Mouse (Mus musculus): ENCODE results near the gene Thra. TPM values are rescaled to one million over a fixed set of nuclear protein-coding genes. Genes with fewer than 3 reads are reported as not detected.

The Thra gene
- polyA plus RNA-seq, 1 experiment from 2014 or later = 17.7 TPM

DNA sequence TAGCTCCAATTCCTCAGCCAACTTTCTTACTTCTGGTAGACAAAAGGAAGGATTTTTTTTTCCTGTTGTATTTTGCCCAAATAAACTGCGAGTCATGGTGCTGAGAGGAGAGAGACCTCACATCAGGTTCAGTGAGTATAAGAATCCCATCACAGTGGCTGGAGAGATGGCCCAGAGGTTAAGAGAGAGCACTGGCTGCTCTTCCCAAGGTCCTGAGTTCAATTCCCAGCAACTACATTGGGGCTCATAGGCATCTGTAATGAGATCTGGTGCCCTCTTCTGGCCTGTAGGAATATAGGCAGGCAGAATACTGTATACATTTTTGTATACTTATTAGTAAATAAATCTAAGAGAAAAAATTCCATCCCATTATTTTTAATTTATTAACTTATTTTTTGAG is 47.3 kb downstream of the Thra start:
- Histone ChIP-seq H3K4me3 (ENCODE audit: low read depth, low read length) (no peak overlapping the region), H3K27ac (replicated peaks; ENCODE audit: low read depth, low read length) (no peak overlapping the region)

DNA sequence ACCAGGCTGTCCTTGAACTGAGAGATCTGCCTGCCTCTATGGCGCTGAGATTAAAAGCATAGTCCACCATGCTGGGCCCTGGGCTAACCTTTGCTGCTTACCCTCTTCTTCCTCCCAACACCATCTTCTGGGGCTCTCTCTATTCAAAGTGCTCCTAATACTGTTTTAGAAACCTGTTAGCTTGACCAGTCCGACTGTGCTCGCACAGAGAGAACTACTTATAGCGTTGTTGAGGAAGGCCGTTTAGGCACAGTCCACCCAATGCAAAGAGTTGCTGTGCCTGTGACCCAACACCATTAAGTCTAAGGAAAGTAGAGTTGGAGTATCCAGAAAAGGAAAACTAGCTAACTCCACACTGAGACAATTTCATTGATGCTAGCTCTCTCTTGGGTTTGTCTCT is 47.7 kb downstream of the Thra start:
- 91% methylated on average over 5 of the region's 5 CpGs for WGBS
- Histone ChIP-seq H3K9me3 (ENCODE audit: control insufficient read depth, low read length) (no peaks in the 10 kb centered on the region), H3K4me3 (ENCODE audit: low read depth, low read length) (no peak overlapping the region), H3K9ac (ENCODE audit: low read length) (no peak overlapping the region), H3K36me3 (ENCODE audit: control insufficient read depth, insufficient read depth, low read length) (no peaks in the 10 kb centered on the region), H3K4me2 (ENCODE audit: low read depth, severe bottlenecking) (0 out of 2 replicates have a peak overlapping the region, but pooled peaks have one; percentile 89), H3K27ac (replicated peaks; ENCODE audit: low read depth, low read length) (peak overlapping the region; percentile 38; the same call in 1 of the 2 replicates), H3K4me1 (ENCODE audit: control insufficient read depth, insufficient read depth, low read length) (peaks cover 41% of the 10 kb centered on the region), H3K27me3 (ENCODE audit: control insufficient read depth, insufficient read depth, low read length) (no peaks in the 10 kb centered on the region)
- ATAC-seq (ENCODE audit: insufficient number of reproducible peaks, low FRiP score, low TSS enrichment, low read depth) = no peak
- no peak for DNase-seq (ENCODE audit: low spot score)

More for the DNA sequence above, 47.3 kb downstream of the Thra start:
- no peak overlapping the region for H3K9ac ChIP-seq (ENCODE audit: low read length)
- 94% methylated on average over 1 of the region's 1 CpGs for WGBS
- no peaks in the 10 kb centered on the region for H3K36me3 ChIP-seq (ENCODE audit: control insufficient read depth, insufficient read depth, low read length)
- H3K4me1 ChIP-seq (ENCODE audit: control insufficient read depth, insufficient read depth, low read length) = peaks cover 46% of the 10 kb centered on the region
- no peaks in the 10 kb centered on the region for H3K27me3 ChIP-seq (ENCODE audit: control insufficient read depth, insufficient read depth, low read length)
- ATAC-seq (ENCODE audit: insufficient number of reproducible peaks, low FRiP score, low TSS enrichment, low read depth) (no peak), DNase-seq (ENCODE audit: low spot score) (no peak)
- no peaks in the 10 kb centered on the region for H3K9me3 ChIP-seq (ENCODE audit: control insufficient read depth, low read length)
- H3K4me2 ChIP-seq (ENCODE audit: low read depth, severe bottlenecking) = no peak overlapping the region

DNA sequence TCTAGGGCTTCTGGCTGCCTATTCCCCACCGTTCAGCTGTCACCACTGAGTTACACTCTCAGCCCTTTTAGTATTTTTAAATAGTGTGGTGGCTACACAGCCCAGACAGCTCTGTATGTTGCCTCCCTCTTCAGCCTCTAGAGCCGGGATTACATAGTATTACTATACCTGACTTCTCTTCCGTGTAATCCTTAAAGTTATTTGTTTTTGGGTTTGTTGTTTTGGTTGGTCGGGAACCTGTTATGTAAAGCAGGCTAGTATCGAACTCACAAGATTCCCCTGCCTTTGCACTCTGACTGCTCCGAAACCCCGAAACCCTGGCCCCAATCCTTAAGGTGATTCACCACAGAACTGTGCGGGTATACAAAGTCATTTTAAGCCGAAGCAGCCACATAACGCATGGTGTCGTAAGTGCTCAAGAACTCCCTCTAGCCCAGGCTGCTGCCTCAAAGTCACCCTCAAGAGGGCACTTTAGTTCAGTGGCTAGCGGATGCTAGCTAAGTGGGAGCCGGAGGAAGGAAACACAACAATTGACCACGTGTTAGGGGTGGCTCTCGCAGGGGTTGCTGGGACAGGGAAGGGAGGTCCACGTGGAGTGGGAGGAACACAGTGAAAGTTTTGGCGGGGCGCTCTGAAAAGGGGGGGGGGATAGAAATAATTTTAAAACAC is 48.2 kb downstream of the Thra start:
- ATAC-seq (ENCODE audit: insufficient number of reproducible peaks, low FRiP score, low TSS enrichment, low read depth) = peak; percentile 82
- Histone ChIP-seq H3K9me3 (ENCODE audit: control insufficient read depth, low read length) (no peaks in the 10 kb centered on the region), H3K27me3 (ENCODE audit: control insufficient read depth, insufficient read depth, low read length) (no peaks in the 10 kb centered on the region), H3K9ac (ENCODE audit: low read length) (peak overlapping the region; percentile 63; the same call in 1 of the 2 replicates), H3K4me3 (ENCODE audit: low read depth, low read length) (peak overlapping the region; percentile 48), H3K4me2 (ENCODE audit: low read depth, severe bottlenecking) (peak overlapping the region; percentile 89), H3K27ac (replicated peaks; ENCODE audit: low read depth, low read length) (peak overlapping the region; percentile 38), H3K4me1 (ENCODE audit: control insufficient read depth, insufficient read depth, low read length) (peaks cover 39% of the 10 kb centered on the region), H3K36me3 (ENCODE audit: control insufficient read depth, insufficient read depth, low read length) (no peaks in the 10 kb centered on the region)
- peak; percentile 88 for DNase-seq (ENCODE audit: low spot score)
- 15% methylated on average over 18 of the region's 18 CpGs for whole genome bisulfite sequencing

DNA sequence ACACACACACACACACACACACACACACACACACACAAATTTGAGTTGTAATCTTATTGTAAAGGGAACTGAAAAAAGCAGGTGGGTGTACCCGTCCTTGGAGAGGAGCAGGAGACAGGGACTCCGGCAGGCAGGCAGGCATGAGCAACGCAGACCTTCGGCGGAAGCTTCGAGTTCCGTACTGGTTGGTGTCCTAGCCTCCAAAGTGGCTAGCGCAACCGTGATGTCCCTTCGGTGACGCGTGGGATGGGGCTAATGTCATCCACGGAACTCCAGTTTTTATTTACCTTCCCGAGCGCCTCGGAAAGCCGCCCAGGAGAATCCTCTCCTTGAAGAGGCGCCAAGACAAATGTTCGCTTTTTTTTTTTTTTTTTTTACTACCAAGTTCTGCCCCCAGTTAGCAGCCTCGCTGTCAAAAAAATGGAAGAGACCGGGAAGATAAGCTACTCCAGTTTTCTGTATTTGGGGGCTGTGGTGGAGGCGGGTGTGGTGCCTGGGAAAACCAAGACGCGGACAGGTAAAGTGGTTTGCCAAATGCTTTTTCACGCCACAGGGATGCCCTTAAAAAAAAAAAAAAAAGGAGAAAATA is 48.9 kb downstream of the Thra start:
- Histone ChIP-seq H3K4me2 (ENCODE audit: low read depth, severe bottlenecking) (peak overlapping the region; percentile 89), H3K4me3 (ENCODE audit: low read depth, low read length) (peak overlapping the region; percentile 48), H3K27me3 (ENCODE audit: control insufficient read depth, insufficient read depth, low read length) (no peaks in the 10 kb centered on the region), H3K9ac (ENCODE audit: low read length) (peak overlapping the region; percentile 63), H3K4me1 (ENCODE audit: control insufficient read depth, insufficient read depth, low read length) (peaks cover 35% of the 10 kb centered on the region), H3K27ac (replicated peaks; ENCODE audit: low read depth, low read length) (peak overlapping the region; percentile 42; the same call in 1 of the 2 replicates), H3K36me3 (ENCODE audit: control insufficient read depth, insufficient read depth, low read length) (no peaks in the 10 kb centered on the region), H3K9me3 (ENCODE audit: control insufficient read depth, low read length) (no peaks in the 10 kb centered on the region)
- DNase-seq (ENCODE audit: low spot score) (peak; percentile 46), ATAC-seq (ENCODE audit: insufficient number of reproducible peaks, low FRiP score, low TSS enrichment, low read depth) (no peak)
- 2% methylated on average over 25 of the region's 25 CpGs for WGBS

DNA sequence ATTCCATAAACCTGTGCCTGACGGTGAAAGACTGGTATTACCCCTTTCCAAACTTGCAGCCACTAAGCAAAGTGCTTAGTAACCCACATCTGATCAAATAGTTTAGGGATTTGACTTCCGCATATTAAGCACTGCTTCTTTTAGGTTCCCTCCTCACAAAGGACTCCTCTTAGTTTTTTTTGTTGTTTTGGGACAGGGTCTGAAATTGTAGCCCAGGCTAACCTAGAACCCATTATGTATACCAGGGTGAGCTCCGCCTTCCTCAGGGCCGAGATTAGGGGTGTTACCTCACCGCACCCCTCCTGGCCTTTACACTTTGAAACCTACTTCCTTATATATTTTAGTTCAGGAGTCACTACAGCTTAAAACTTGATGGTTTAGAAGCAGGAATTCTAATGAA is 49.4 kb downstream of the Thra start:
- H3K9ac ChIP-seq (ENCODE audit: low read length) = no peak overlapping the region
- H3K9me3 ChIP-seq (ENCODE audit: control insufficient read depth, low read length) = no peaks in the 10 kb centered on the region
- no peak for DNase-seq (ENCODE audit: low spot score)
- no peak overlapping the region for H3K27ac ChIP-seq (replicated peaks; ENCODE audit: low read depth, low read length)
- peak overlapping the region; percentile 89; the same call in 1 of the 2 replicates for H3K4me2 ChIP-seq (ENCODE audit: low read depth, severe bottlenecking)
- WGBS = 35% methylated on average over 5 of the region's 5 CpGs
- H3K4me1 ChIP-seq (ENCODE audit: control insufficient read depth, insufficient read depth, low read length) = peaks cover 33% of the 10 kb centered on the region
- H3K27me3 ChIP-seq (ENCODE audit: control insufficient read depth, insufficient read depth, low read length) = no peaks in the 10 kb centered on the region
- peak overlapping the region; percentile 48; the same call in 1 of the 2 replicates for H3K4me3 ChIP-seq (ENCODE audit: low read depth, low read length)
- no peaks in the 10 kb centered on the region for H3K36me3 ChIP-seq (ENCODE audit: control insufficient read depth, insufficient read depth, low read length)
- ATAC-seq (ENCODE audit: insufficient number of reproducible peaks, low FRiP score, low TSS enrichment, low read depth) = no peak

DNA sequence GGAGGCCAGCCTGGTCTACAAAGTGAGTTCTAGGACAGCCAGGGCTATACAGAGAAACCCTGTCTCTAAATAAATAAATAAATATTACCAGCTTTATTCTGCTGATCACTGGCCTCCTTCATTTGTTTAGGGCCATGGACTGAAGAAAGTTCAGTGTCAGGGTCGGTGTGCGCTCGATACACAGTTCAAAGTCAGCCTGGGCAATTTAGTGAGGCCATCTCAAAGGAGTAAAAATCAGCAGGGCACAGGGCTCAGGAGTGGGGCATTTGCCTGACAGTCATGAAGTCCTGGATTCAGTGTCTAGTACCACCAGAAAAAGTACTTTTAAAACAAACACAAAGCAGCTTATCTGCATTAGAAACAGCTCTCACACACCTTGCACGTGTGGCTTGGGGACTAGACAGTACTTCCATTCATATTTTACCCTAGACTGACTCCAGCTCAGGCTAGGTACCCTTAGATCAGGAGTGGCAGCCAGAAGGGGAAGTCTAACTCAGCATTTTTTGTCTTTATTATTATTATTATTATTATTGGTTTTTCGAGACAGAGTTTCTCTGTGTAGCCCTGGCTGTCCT is 50.3 kb downstream of the Thra start:
- DNase-seq (ENCODE audit: low spot score) (no peak), ATAC-seq (ENCODE audit: insufficient number of reproducible peaks, low FRiP score, low TSS enrichment, low read depth) (no peak)
- Histone ChIP-seq H3K4me3 (ENCODE audit: low read depth, low read length) (no peak overlapping the region), H3K27me3 (ENCODE audit: control insufficient read depth, insufficient read depth, low read length) (no peaks in the 10 kb centered on the region), H3K9ac (ENCODE audit: low read length) (no peak overlapping the region), H3K27ac (replicated peaks; ENCODE audit: low read depth, low read length) (no peak overlapping the region; the same call in 1 of the 2 replicates), H3K9me3 (ENCODE audit: control insufficient read depth, low read length) (no peaks in the 10 kb centered on the region), H3K4me1 (ENCODE audit: control insufficient read depth, insufficient read depth, low read length) (peaks cover 25% of the 10 kb centered on the region), H3K36me3 (ENCODE audit: control insufficient read depth, insufficient read depth, low read length) (no peaks in the 10 kb centered on the region), H3K4me2 (ENCODE audit: low read depth, severe bottlenecking) (no peak overlapping the region)
- WGBS = 87% methylated on average over 5 of the region's 5 CpGs

DNA sequence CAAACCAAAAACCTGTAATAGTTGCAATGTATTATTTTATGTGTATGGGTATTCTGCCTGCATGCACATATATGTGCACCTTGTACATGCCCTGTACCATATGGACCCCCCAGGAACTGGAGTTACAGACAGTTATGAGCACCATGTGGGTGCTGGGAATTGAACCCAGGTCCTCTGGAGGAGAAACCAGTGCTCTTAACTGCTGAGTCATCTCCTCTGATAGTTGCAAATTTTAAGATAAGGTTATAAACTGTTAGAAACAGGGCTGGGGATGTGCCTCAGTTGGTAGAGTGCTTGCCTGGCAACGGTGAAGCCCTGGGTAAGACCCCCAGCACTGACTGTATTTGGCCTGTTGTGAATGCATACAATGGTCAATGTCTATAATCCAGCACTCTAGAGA is 51.0 kb downstream of the Thra start:
- Histone ChIP-seq H3K27me3 (ENCODE audit: control insufficient read depth, insufficient read depth, low read length) (no peaks in the 10 kb centered on the region), H3K9me3 (ENCODE audit: control insufficient read depth, low read length) (no peaks in the 10 kb centered on the region), H3K4me2 (ENCODE audit: low read depth, severe bottlenecking) (no peak overlapping the region), H3K27ac (replicated peaks; ENCODE audit: low read depth, low read length) (no peak overlapping the region), H3K36me3 (ENCODE audit: control insufficient read depth, insufficient read depth, low read length) (no peaks in the 10 kb centered on the region), H3K9ac (ENCODE audit: low read length) (no peak overlapping the region), H3K4me3 (ENCODE audit: low read depth, low read length) (no peak overlapping the region), H3K4me1 (ENCODE audit: control insufficient read depth, insufficient read depth, low read length) (peaks cover 18% of the 10 kb centered on the region)
- WGBS = 68% methylated on average over 1 of the region's 1 CpGs
- DNase-seq (ENCODE audit: low spot score) = no peak
- ATAC-seq (ENCODE audit: insufficient number of reproducible peaks, low FRiP score, low TSS enrichment, low read depth) = no peak

DNA sequence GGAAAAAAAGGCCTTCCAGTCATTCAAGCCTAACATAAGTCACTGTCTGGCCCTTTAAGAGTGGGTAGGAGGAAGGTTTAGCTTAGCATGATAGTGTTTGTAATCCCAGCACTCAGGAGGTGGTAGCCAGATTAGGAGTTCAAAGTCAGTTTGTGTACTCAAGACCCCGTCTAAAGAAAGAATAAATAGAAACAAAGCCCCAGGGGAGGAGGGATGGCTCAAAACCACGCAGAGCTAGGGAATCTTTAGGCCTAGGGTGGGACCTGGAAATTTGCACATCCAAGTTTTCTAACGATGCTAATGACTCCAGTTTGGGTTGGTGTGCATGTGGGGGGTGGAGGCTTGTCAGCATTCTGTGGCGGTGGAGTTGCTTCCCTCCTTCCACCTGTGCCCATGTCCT is 51.6 kb downstream of the Thra start:
- H3K27ac ChIP-seq (replicated peaks; ENCODE audit: low read depth, low read length) = no peak overlapping the region
- 16% methylated on average over 4 of the region's 4 CpGs for WGBS
- no peaks in the 10 kb centered on the region for H3K9me3 ChIP-seq (ENCODE audit: control insufficient read depth, low read length)
- no peak for ATAC-seq (ENCODE audit: insufficient number of reproducible peaks, low FRiP score, low TSS enrichment, low read depth)
- H3K4me3 ChIP-seq (ENCODE audit: low read depth, low read length) = no peak overlapping the region
- no peaks in the 10 kb centered on the region for H3K36me3 ChIP-seq (ENCODE audit: control insufficient read depth, insufficient read depth, low read length)
- H3K4me1 ChIP-seq (ENCODE audit: control insufficient read depth, insufficient read depth, low read length) = peaks cover 12% of the 10 kb centered on the region
- H3K4me2 ChIP-seq (ENCODE audit: low read depth, severe bottlenecking) = no peak overlapping the region
- H3K9ac ChIP-seq (ENCODE audit: low read length) = no peak overlapping the region
- no peak for DNase-seq (ENCODE audit: low spot score)
- no peaks in the 10 kb centered on the region for H3K27me3 ChIP-seq (ENCODE audit: control insufficient read depth, insufficient read depth, low read length)
